Mouse (Mus musculus): Measurements from ENCODE around the gene Lgalsl. TPM values are rescaled to one million over a fixed set of nuclear protein-coding genes. Genes with fewer than 3 reads are reported as not detected.

The Lgalsl gene
- polyA plus RNA-seq (2015; fragmentation: Nextera tagmentation; extraction: Ambion mirVana): 34.0 and 36.5 TPM in 2 replicates

GRCm38 (mm10) chr11:20830686-20831505, at the start of gene Lgalsl:
TSS of gene Lgalsl (minus strand) at chr11:20831056.
- peaks cover 13% of the 10 kb centered on the region for H3K4me1 ChIP-seq
- H3K36me3 ChIP-seq: no peaks in the 10 kb centered on the region
- H3K9ac ChIP-seq: peak within 1 kb of the TSS; percentile 90
- peak within 1 kb of the TSS; percentile 88 for H3K4me2 ChIP-seq
- no peaks in the 10 kb centered on the region for H3K27me3 ChIP-seq (replicated peaks)
- peak within 1 kb of the TSS; percentile 94 for H3K4me3 ChIP-seq (replicated peaks)
- H3K9me3 ChIP-seq: no peaks in the 10 kb centered on the region
- WGBS: under 1% methylated on average over 96 of the region's 102 CpGs
- peak within 1 kb of the TSS; percentile 88 for H3K27ac ChIP-seq
- ATAC-seq (ENCODE audit: insufficient read depth, low FRiP score, low read depth): peak; percentile 90

GRCm38 (mm10) chr11:20878644-20879043, 47.8 kb upstream of the Lgalsl start:
- no peak overlapping the region for H3K4me2 ChIP-seq
- H3K27me3 ChIP-seq (replicated peaks): no peaks in the 10 kb centered on the region
- 85% methylated on average over 5 of the region's 5 CpGs for WGBS
- no peaks in the 10 kb centered on the region for H3K36me3 ChIP-seq
- H3K9ac ChIP-seq: no peak overlapping the region
- H3K4me1 ChIP-seq: no peaks in the 10 kb centered on the region
- H3K4me3 ChIP-seq (replicated peaks): no peak overlapping the region
- no peaks in the 10 kb centered on the region for H3K9me3 ChIP-seq
- no peak for ATAC-seq (ENCODE audit: insufficient read depth, low FRiP score, low read depth)
- H3K27ac ChIP-seq: no peak overlapping the region

- Histone ChIP-seq H3K27ac (no peak overlapping the region), H3K9me3 (no peaks in the 10 kb centered on the region), H3K4me1 (no peaks in the 10 kb centered on the region), H3K36me3 (no peaks in the 10 kb centered on the region), H3K9ac (no peak overlapping the region), H3K4me3 (replicated peaks) (no peak overlapping the region), H3K4me2 (no peak overlapping the region), H3K27me3 (replicated peaks) (no peaks in the 10 kb centered on the region)
- ATAC-seq (ENCODE audit: insufficient read depth, low FRiP score, low read depth): no peak
- WGBS: 84% methylated on average over 3 of the region's 3 CpGs
These were observed 46.8 kb upstream of the Lgalsl start for GRCm38 (mm10) chr11:20877578-20878096.

DNA sequence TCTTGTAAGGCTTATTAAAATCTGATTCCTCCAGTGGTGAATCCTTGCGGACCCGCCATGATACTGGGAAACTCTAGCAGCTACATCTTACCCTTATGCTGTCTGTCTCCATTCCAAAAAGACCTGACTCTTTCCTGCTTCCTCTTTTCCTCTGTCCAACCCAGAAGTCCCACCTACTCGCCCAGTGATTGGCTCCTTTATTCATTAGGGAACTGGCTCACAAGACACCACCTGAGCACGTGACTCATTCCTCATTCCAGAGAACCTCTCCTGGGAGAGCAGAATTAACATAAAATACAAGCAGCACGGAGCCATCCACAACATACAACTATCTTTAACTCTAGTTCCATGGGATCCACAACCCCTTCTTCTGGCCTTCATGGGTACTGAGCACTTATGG, 42.5 kb upstream of the Lgalsl start:
- no peak for ATAC-seq (ENCODE audit: insufficient read depth, low FRiP score, low read depth)
- WGBS: 70% methylated on average over 5 of the region's 5 CpGs
- H3K9me3 ChIP-seq: no peaks in the 10 kb centered on the region
- H3K36me3 ChIP-seq: no peaks in the 10 kb centered on the region
- no peak overlapping the region for H3K9ac ChIP-seq
- H3K27me3 ChIP-seq (replicated peaks): no peaks in the 10 kb centered on the region
- no peak overlapping the region for H3K4me2 ChIP-seq
- no peaks in the 10 kb centered on the region for H3K4me1 ChIP-seq
- H3K27ac ChIP-seq: no peak overlapping the region
- H3K4me3 ChIP-seq (replicated peaks): no peak overlapping the region

DNA sequence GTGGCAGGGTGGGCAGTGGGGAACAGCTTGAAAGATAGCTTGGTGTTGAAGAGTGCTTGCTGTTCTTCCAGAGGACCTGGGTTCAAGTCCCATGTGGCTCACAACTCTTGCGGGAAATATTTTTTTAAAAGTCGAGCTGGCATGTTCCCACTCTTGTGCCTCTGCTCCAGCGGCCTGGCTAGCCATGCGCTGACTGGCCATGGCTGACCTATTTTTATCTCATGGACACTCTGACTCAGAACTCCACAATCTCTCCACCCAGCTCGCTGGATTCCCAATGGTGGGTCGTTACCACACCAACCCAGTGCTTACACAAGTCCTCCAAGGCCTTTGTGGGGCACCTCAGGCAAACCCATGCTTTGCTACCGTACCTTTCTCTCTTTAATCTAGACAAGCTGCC, 42.1 kb upstream of the Lgalsl start:
- no peak for ATAC-seq (ENCODE audit: insufficient read depth, low FRiP score, low read depth)
- 83% methylated on average over 7 of the region's 7 CpGs for WGBS
- Histone ChIP-seq H3K36me3 (no peaks in the 10 kb centered on the region), H3K27me3 (replicated peaks) (no peaks in the 10 kb centered on the region), H3K9ac (no peak overlapping the region), H3K4me2 (no peak overlapping the region), H3K27ac (no peak overlapping the region), H3K4me1 (no peaks in the 10 kb centered on the region), H3K4me3 (replicated peaks) (no peak overlapping the region), H3K9me3 (no peaks in the 10 kb centered on the region)

- Histone ChIP-seq H3K27me3 (replicated peaks) (no peaks in the 10 kb centered on the region), H3K9me3 (no peaks in the 10 kb centered on the region), H3K4me2 (no peak overlapping the region), H3K4me3 (replicated peaks) (no peak overlapping the region), H3K27ac (no peak overlapping the region), H3K4me1 (no peaks in the 10 kb centered on the region), H3K9ac (no peak overlapping the region), H3K36me3 (no peaks in the 10 kb centered on the region)
- 73% methylated on average over 2 of the region's 2 CpGs for WGBS
- no peak for ATAC-seq (ENCODE audit: insufficient read depth, low FRiP score, low read depth)
These were observed 41.6 kb upstream of the Lgalsl start for GRCm38 (mm10) chr11:20872444-20872843.

GRCm38 (mm10) chr11:20869927-20870326, 39.1 kb upstream of the Lgalsl start:
- Histone ChIP-seq H3K9me3 (no peaks in the 10 kb centered on the region), H3K27me3 (replicated peaks) (no peaks in the 10 kb centered on the region), H3K9ac (no peak overlapping the region), H3K4me1 (no peaks in the 10 kb centered on the region), H3K4me2 (no peak overlapping the region), H3K27ac (no peak overlapping the region), H3K4me3 (replicated peaks) (no peak overlapping the region), H3K36me3 (no peaks in the 10 kb centered on the region)
- 67% methylated on average over 2 of the region's 2 CpGs for WGBS
- ATAC-seq (ENCODE audit: insufficient read depth, low FRiP score, low read depth): no peak

- Histone ChIP-seq H3K27me3 (replicated peaks) (no peaks in the 10 kb centered on the region), H3K4me1 (no peaks in the 10 kb centered on the region), H3K4me3 (replicated peaks) (no peak overlapping the region), H3K36me3 (no peaks in the 10 kb centered on the region), H3K9me3 (no peaks in the 10 kb centered on the region), H3K9ac (no peak overlapping the region), H3K4me2 (no peak overlapping the region), H3K27ac (no peak overlapping the region)
- no peak for ATAC-seq (ENCODE audit: insufficient read depth, low FRiP score, low read depth)
- 78% methylated on average over 3 of the region's 3 CpGs for WGBS
These were observed 34.6 kb upstream of the Lgalsl start for GRCm38 (mm10) chr11:20865450-20865849.

GRCm38 (mm10) chr11:20864647-20865046, 33.8 kb upstream of the Lgalsl start:
- no peak overlapping the region for H3K4me2 ChIP-seq
- no peak for ATAC-seq (ENCODE audit: insufficient read depth, low FRiP score, low read depth)
- no peaks in the 10 kb centered on the region for H3K36me3 ChIP-seq
- no peaks in the 10 kb centered on the region for H3K9me3 ChIP-seq
- H3K4me3 ChIP-seq (replicated peaks): no peak overlapping the region
- 57% methylated on average over 6 of the region's 6 CpGs for WGBS
- H3K4me1 ChIP-seq: peaks cover 3% of the 10 kb centered on the region; the same call in 1 of the 2 replicates
- H3K27me3 ChIP-seq (replicated peaks): no peaks in the 10 kb centered on the region
- no peak overlapping the region for H3K9ac ChIP-seq
- no peak overlapping the region for H3K27ac ChIP-seq

GRCm38 (mm10) chr11:20862101-20862500, 31.2 kb upstream of the Lgalsl start:
- Histone ChIP-seq H3K9ac (no peak overlapping the region), H3K9me3 (no peaks in the 10 kb centered on the region), H3K27ac (no peak overlapping the region), H3K36me3 (no peaks in the 10 kb centered on the region), H3K4me2 (no peak overlapping the region), H3K4me3 (replicated peaks) (no peak overlapping the region), H3K27me3 (replicated peaks) (no peaks in the 10 kb centered on the region), H3K4me1 (peaks cover 9% of the 10 kb centered on the region)
- WGBS: 86% methylated on average over 5 of the region's 5 CpGs
- no peak for ATAC-seq (ENCODE audit: insufficient read depth, low FRiP score, low read depth)

DNA sequence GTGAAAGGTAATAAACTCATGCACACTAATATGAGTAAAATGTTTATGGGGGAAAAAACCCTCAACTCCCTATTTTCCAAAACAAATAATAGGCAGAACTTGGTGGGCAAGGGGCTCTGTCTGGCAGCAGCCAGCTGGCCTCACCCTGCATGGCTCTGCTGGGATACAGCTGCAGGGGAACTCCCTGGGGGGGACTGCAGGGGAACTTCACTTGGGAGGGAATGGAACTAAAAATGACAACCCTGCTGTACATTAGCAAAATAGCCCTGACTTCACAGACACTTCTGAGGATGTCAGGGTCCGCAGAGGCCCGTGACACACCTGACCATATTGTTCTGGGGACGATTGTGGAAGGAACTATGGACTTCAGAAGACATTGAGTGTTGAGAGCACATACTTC, 29.5 kb upstream of the Lgalsl start:
- Histone ChIP-seq H3K4me1 (peaks cover 9% of the 10 kb centered on the region), H3K27ac (no peak overlapping the region), H3K4me2 (no peak overlapping the region), H3K9ac (no peak overlapping the region), H3K36me3 (no peaks in the 10 kb centered on the region), H3K27me3 (replicated peaks) (no peaks in the 10 kb centered on the region), H3K9me3 (no peaks in the 10 kb centered on the region), H3K4me3 (replicated peaks) (no peak overlapping the region)
- WGBS: 89% methylated on average over 3 of the region's 3 CpGs
- no peak for ATAC-seq (ENCODE audit: insufficient read depth, low FRiP score, low read depth)

DNA sequence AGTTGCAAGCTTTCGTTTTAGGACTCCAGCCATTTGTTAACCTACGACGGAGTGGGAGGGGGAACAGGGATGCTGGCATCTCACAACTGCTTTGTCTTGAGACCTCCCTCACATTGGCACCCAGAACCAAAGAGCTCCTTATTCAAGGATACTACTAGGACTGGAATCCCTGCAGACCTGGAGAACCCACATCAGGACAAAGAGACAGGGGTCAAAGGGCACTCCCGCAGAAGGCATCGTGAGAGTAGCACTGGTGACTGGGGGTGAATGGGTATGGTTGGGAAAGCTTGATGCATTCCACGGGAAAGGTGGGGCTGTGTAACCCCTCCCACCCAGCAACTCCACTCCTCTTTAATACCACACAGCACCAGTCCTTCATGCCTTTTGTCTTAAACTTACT, 29.0 kb upstream of the Lgalsl start:
- ATAC-seq (ENCODE audit: insufficient read depth, low FRiP score, low read depth): no peak
- Histone ChIP-seq H3K4me2 (peak overlapping the region; percentile 38), H3K9me3 (no peaks in the 10 kb centered on the region), H3K27ac (peak overlapping the region; percentile 91), H3K4me3 (replicated peaks) (peak overlapping the region; percentile 5; the same call in 1 of the 2 replicates), H3K4me1 (peaks cover 9% of the 10 kb centered on the region), H3K9ac (no peak overlapping the region), H3K36me3 (no peaks in the 10 kb centered on the region), H3K27me3 (replicated peaks) (no peaks in the 10 kb centered on the region)
- 35% methylated on average over 6 of the region's 6 CpGs for WGBS
